Comparison of ENCODE assay signal across 28 mouse cellular contexts in the genomic region with DNA sequence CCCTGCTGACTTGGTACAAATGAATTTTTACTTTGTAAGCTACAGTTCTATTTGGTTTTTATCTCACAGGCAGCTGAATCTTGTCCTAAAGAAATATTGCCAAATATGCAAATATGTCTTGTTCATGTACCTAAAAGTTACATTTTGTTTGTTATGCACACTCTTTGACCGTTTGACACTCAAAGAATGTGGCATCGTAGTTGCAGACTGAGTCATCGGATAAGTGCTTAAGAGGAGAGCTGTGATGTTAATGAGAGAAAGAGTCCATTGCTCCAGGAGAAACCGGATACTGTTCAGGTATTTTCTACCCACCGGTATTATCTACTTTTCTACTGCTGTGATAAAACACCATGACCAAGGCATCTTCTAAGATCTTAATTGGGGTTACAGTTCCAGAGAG. TPM values are rescaled to one million over a fixed set of nuclear protein-coding genes. Genes with fewer than 3 reads are reported as not detected.
DNase-seq lines count a peak whose midpoint lies in the region; ATAC-seq and TF ChIP-seq lines count a peak whose summit lies in the region.
"Had no signal": no experiment of that assay in that cellular context is flagged by ENCODE, and none has a peak within 500 bp of the region (broad histone marks: within the 10 kb centered on the region; RNA-seq: fewer than 3 reads in every experiment).

No protein-coding gene starts in this region.

- H3K4me3 ChIP-seq in heart, embryonic 14.5 days (ENCODE audit: control insufficient read depth in 1 of 2, insufficient read depth in 1 of 2, low read depth in 1 of 2, low read length in 2 of 2): no peak overlapping the region
- no peak overlapping the region for H3K4me3 ChIP-seq in heart, adult 2 months
- no peak overlapping the region for H3K4me3 ChIP-seq in kidney, embryonic 15.5 days (replicated peaks)
- H3K4me3 ChIP-seq: embryonic facial prominence, embryonic 12.5 days; forebrain, embryonic 10.5 days; forebrain, embryonic 15.5 days; gastrocnemius, adult 2 months; hindbrain, embryonic 13.5 days; stomach, embryonic 15.5 days had no signal

- no peak overlapping the region for H3K9ac ChIP-seq in heart, embryonic 14.5 days (ENCODE audit: low read length)
- no peak overlapping the region for H3K9ac ChIP-seq in heart, adult 2 months (ENCODE audit: low read depth, low read length)
- no peak overlapping the region for H3K9ac ChIP-seq in kidney, embryonic 15.5 days
- H3K9ac ChIP-seq: embryonic facial prominence, embryonic 12.5 days; forebrain, embryonic 15.5 days; hindbrain, embryonic 13.5 days; liver, embryonic 14.5 days; stomach, embryonic 15.5 days had no signal

- intact Hi-C loops in heart, adult 2 months (cut with DNase I): loop anchor here (5.0 kb wide), 1 partner anchor 53 kb away; the partner anchor contains the start of gene Rasl11b

- no peak for TF ChIP-seq CTCF in heart, adult 2 months (IDR thresholded peaks at IDR 0.05)

- H3K4me1 ChIP-seq in heart, embryonic 14.5 days (ENCODE audit: control insufficient read depth in 2 of 2, insufficient read depth in 2 of 2, low read length in 2 of 2): peaks cover 25 to 48% of the 10 kb centered on the region in 2 experiments
- H3K4me1 ChIP-seq in heart, adult 2 months (ENCODE audit: control insufficient read depth, insufficient read depth, low read length): peaks cover 4% of the 10 kb centered on the region; the same call in 1 of the 2 replicates
- H3K4me1 ChIP-seq in kidney, embryonic 15.5 days: peaks cover 7% of the 10 kb centered on the region
- H3K4me1 ChIP-seq: embryonic facial prominence, embryonic 12.5 days; forebrain, embryonic 10.5 days; forebrain, embryonic 15.5 days; hindbrain, embryonic 13.5 days; stomach, embryonic 15.5 days had no signal

- no peak for TF ChIP-seq POLR2A in heart, adult 2 months (IDR thresholded peaks at IDR 0.05; ENCODE audit: insufficient read depth, low read depth, low read length)

- peak overlapping the region; percentile 49 to 65 for H3K27ac ChIP-seq in heart, embryonic 14.5 days (replicated peaks in 1 of 2; ENCODE audit: control insufficient read depth in 1 of 2, insufficient read depth in 1 of 2, low read depth in 2 of 2, low read length in 2 of 2)
- H3K27ac ChIP-seq in heart, adult 2 months: no peak overlapping the region
- H3K27ac ChIP-seq in kidney, embryonic 15.5 days: 0 out of 2 replicates have a peak overlapping the region, but pooled peaks have one; percentile 16
- H3K27ac ChIP-seq: embryonic facial prominence, embryonic 12.5 days; forebrain, embryonic 10.5 days; forebrain, embryonic 15.5 days; gastrocnemius, adult 2 months; hindbrain, embryonic 13.5 days; kidney, postnatal 0 days; liver, embryonic 14.5 days; stomach, embryonic 15.5 days had no signal

- H3K4me2 ChIP-seq in heart, embryonic 14.5 days (ENCODE audit: low read length): no peak overlapping the region
- no peak overlapping the region for H3K4me2 ChIP-seq in kidney, embryonic 15.5 days
- H3K4me2 ChIP-seq: embryonic facial prominence, embryonic 12.5 days; forebrain, embryonic 15.5 days; hindbrain, embryonic 13.5 days; stomach, embryonic 15.5 days had no signal

- no peaks in the 10 kb centered on the region for H3K27me3 ChIP-seq in heart, embryonic 14.5 days (ENCODE audit: control insufficient read depth, insufficient read depth, low read length)
- H3K27me3 ChIP-seq in heart, adult 2 months (ENCODE audit: control insufficient read depth, insufficient read depth, low read length): no peaks in the 10 kb centered on the region
- H3K27me3 ChIP-seq in kidney, embryonic 15.5 days: no peaks in the 10 kb centered on the region
- H3K27me3 ChIP-seq: CH12.LX; embryonic facial prominence, embryonic 12.5 days; forebrain, embryonic 15.5 days; hindbrain, embryonic 13.5 days; stomach, embryonic 15.5 days had no signal

- WGBS in heart, embryonic 14.5 days: 23% methylated on average over 5 of the region's 5 CpGs
- WGBS in heart, adult 2 months: 57% methylated on average over 5 of the region's 5 CpGs
- WGBS in kidney, embryonic 15.5 days: 72% methylated on average over 5 of the region's 5 CpGs

- no peaks in the 10 kb centered on the region for H3K36me3 ChIP-seq in heart, embryonic 14.5 days (ENCODE audit: control insufficient read depth, insufficient read depth, low read length)
- peaks cover 3% of the 10 kb centered on the region; the same call in 1 of the 2 replicates for H3K36me3 ChIP-seq in heart, adult 2 months (ENCODE audit: control insufficient read depth, insufficient read depth, low read length)
- H3K36me3 ChIP-seq in kidney, embryonic 15.5 days: no peaks in the 10 kb centered on the region
- H3K36me3 ChIP-seq: embryonic facial prominence, embryonic 12.5 days; forebrain, embryonic 10.5 days; forebrain, embryonic 15.5 days; hindbrain, embryonic 13.5 days; stomach, embryonic 15.5 days had no signal

- no peak for DNase-seq in heart, adult 2 months
- no peak for DNase-seq in kidney, adult 9 months
- peak; percentile 46 for DNase-seq in 3T3-L1 (ENCODE audit: low read depth, low spot score)
- peak; percentile 27 for DNase-seq in Muller cell, postnatal 12 days (ENCODE audit: inconsistent ontology term)
- DNase-seq in frontal cortex, postnatal 36 days (ENCODE audit: low spot score in 2 of 2): no peak
- no peak for DNase-seq in thymus, postnatal 14 days
- DNase-seq: adrenal gland, postnatal 25 days; cerebellum, adult 11-12 months; cerebellum, adult 9-11 months; embryo, embryonic 11 days; gastrocnemius, adult 2 months; gastrocnemius, postnatal 36 days; kidney, adult 18-20 months; kidney, postnatal 4 days; left cerebral cortex, postnatal 4 days; lung, adult 2 months; midbrain, embryonic 14.5 days; right cerebral cortex, postnatal 14 days had no signal

- no peak for TF ChIP-seq EP300 in heart, adult 2 months (IDR thresholded peaks at IDR 0.05; ENCODE audit: insufficient read depth, low read depth, low read length)

- H3K79me2 ChIP-seq in heart, adult 2 months (replicated peaks; ENCODE audit: control insufficient read depth, insufficient read depth, low read length): no peaks in the 10 kb centered on the region

- no peak for ATAC-seq in heart, embryonic 14.5 days (ENCODE audit: insufficient number of reproducible peaks, insufficient read depth, low FRiP score, low read depth)
- no peak for ATAC-seq in kidney, embryonic 15.5 days (replicated peaks; ENCODE audit: low FRiP score)
- ATAC-seq: forebrain, embryonic 15.5 days had no signal

- H3K9me3 ChIP-seq in heart, embryonic 14.5 days (ENCODE audit: control insufficient read depth, low read length): no peaks in the 10 kb centered on the region
- no peaks in the 10 kb centered on the region for H3K9me3 ChIP-seq in kidney, embryonic 15.5 days (replicated peaks)
- H3K9me3 ChIP-seq: embryonic facial prominence, embryonic 12.5 days; forebrain, embryonic 10.5 days; forebrain, embryonic 15.5 days; hindbrain, embryonic 13.5 days; stomach, embryonic 15.5 days had no signal

RNA-seq across cellular contexts. Expression of gene Rasl11b, which starts 50.3 kb away (rescaled TPM):
- 85.9 and 92.3 TPM in 2 replicates for polyA plus RNA-seq in heart, embryonic 14.5 days (2014; fragmentation: Nextera tagmentation; extraction: Ambion mirVana)
- total RNA-seq in heart, adult 2 months (2021): 10 to 100 TPM; 27.8 to 28.9 TPM
- polyA plus RNA-seq in heart, adult 2 months (2012; rRNA removed): 31.3 and 44.4 TPM in 2 replicates
- 60.3 and 63.1 TPM in 2 replicates for polyA plus RNA-seq in kidney, embryonic 15.5 days (2015; fragmentation: Nextera tagmentation; extraction: Ambion mirVana)

Comparison
In these comparisons a context has a peak if more than half of its experiments do, and no peak if none do; other contexts are left out.
1. DNase-seq: peak in 3T3-L1 (single experiment) and Muller cell, postnatal 12 days (single experiment); none in heart, adult 2 months (0 of 2), kidney, adult 9 months (single experiment), frontal cortex, postnatal 36 days (0 of 2) and thymus, postnatal 14 days (single experiment).